Mouse (Mus musculus): ENCODE measurements around the gene Akr1c13.

Akr1c13 gene

DNA sequence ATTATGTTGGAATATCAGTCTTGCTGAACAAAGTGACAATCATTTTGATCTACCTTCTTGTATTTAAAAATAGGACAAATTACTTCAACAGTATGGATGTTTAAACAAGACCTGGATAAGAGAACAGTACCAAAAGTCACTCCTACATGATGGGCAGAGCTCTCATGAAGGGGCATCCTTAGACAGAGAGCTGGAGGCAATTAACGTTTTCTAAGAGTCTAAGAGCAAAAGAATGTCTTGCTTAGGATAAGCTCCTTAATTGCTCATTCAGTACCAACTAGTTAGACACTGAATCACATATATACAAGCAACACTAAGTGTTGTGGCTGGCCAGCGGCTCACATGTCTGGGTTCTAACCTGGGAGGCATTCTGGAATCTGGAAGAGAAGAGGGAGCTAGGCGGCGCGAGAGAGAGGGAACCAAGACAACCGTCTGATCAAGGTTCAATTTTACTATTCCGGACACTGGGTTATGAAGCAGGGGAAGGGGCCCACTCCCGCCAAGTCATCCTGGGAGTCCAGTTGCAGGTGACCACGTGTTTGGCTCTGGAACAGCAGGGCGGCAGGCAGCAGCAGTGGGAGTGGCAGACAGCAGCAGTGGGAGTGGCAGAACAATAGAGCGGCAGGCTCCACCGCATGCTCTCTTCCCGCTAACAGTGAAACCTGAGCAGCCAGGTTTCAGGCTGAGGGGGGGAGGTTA is 54.1 kb downstream of the Akr1c13 start:
- DNase-seq (ENCODE audit: low read depth, low spot score): no peak

DNA sequence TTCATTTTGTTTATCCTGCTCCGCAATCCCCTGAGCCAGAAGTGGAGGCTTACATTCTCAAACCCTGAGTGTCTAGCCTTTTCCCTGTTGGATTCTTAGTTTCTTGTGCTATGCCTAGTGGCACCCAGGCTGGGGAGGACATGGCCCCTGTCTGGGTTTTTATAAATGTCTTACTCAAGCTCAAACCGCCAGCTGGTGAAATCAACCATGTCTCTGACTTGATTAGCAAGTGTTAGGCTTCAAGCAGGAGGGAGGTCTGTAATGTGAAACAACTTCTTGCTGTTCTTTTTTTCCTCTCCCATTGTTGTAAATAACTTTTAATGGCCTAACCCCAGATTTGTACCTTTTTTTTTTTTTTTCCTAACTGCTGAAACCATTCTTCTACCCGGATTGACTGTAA is 58.4 kb downstream of the Akr1c13 start:
- no peak for DNase-seq (ENCODE audit: low read depth, low spot score)
